In the genomic region with DNA sequence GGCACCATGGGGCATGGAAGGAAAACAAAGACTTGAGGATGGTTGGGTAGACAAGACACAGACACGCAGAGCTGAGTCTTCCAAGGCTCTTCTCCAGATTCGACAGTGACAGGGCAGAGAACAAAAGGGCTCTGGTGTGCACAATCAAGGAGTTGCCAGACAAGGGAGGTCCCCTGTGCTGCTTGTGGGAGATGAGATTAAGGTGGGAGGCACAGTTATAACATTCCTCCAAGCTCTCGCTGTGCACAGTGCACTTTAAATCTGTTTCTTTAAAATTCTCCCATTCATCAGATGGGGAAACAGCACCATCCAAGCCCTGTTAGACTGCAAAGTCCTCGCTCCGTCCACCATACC, we compare ENCODE assay signal across 17 mouse cellular contexts. TPM values are rescaled to one million over a fixed set of nuclear protein-coding genes. Genes with fewer than 3 reads are reported as not detected.
DNase-seq lines count a peak whose midpoint lies in the region; ATAC-seq and TF ChIP-seq lines count a peak whose summit lies in the region.
"Had no signal": no experiment of that assay in that cellular context is flagged by ENCODE, and none has a peak within 500 bp of the region (broad histone marks: within the 10 kb centered on the region; RNA-seq: fewer than 3 reads in every experiment).

No protein-coding gene starts in this region.

- intact Hi-C loops in left cerebral cortex, postnatal 25 days (cut with DNase I), result loop anchor here (5.0 kb wide), 1 partner anchor 38 kb away; no protein-coding TSS in a partner anchor
- intact Hi-C loops in left cerebral cortex, postnatal 10 days (cut with DNase I), result no loop called here

- no peak for ATAC-seq in forebrain, embryonic 11.5 days (replicated peaks; ENCODE audit: low FRiP score)
- ATAC-seq in forebrain, embryonic 16.5 days, result no peak
- no peak for ATAC-seq in hindbrain, embryonic 13.5 days (ENCODE audit: low FRiP score)
- ATAC-seq in frontal cortex, adult (ENCODE audit: low TSS enrichment), result no peak

- 19% methylated on average over 5 of the region's 5 CpGs for WGBS in forebrain, embryonic 11.5 days
- WGBS in forebrain, embryonic 16.5 days, result 21% methylated on average over 5 of the region's 5 CpGs
- 33% methylated on average over 5 of the region's 5 CpGs for WGBS in hindbrain, embryonic 13.5 days

- peak overlapping the region; percentile 17; the same call in 1 of the 2 replicates for H3K9ac ChIP-seq in forebrain, embryonic 11.5 days (ENCODE audit: low read length)
- no peak overlapping the region for H3K9ac ChIP-seq in forebrain, embryonic 16.5 days (replicated peaks; ENCODE audit: low read depth, low read length)
- peak overlapping the region; percentile 44; the same call in 1 of the 2 replicates for H3K9ac ChIP-seq in ES-E14 (ENCODE audit: insufficient read depth, low read depth, low read length, poor library complexity, severe bottlenecking)
- H3K9ac ChIP-seq in hindbrain, embryonic 13.5 days, result no peak overlapping the region
- H3K9ac ChIP-seq: lung, embryonic 14.5 days had no signal

- in situ Hi-C loops in ES-E14 (cut with MboI; ENCODE audit: low sequenced_read_pairs in 2 of 2, unreplicated experiment in 2 of 2), result no loop called here

- DNase-seq in forebrain, embryonic 11.5 days (ENCODE audit: low spot score), result no peak
- peak; percentile 10 to 19 for DNase-seq in left cerebral cortex, postnatal 25 days (ENCODE audit: low spot score in 2 of 2)
- no peak for DNase-seq in left cerebral cortex, postnatal 10 days (ENCODE audit: extremely low spot score in 1 of 2, low spot score in 2 of 2)
- no peak for DNase-seq in ES-E14 (ENCODE audit: low read depth, low spot score)
- no peak for DNase-seq in adrenal gland, postnatal 25 days
- DNase-seq: heart, adult 11 months; layer of hippocampus, adult 9-11 months; lung, embryonic 14.5 days; thymus, postnatal 14 days had no signal

- H3K4me3 ChIP-seq in forebrain, embryonic 11.5 days (ENCODE audit: low read depth, low read length), result no peak overlapping the region
- H3K4me3 ChIP-seq in forebrain, embryonic 16.5 days (replicated peaks; ENCODE audit: low read length), result no peak overlapping the region
- peak overlapping the region in 1 of 2 experiments; percentile 1; a peak in 1 of 4 replicates for H3K4me3 ChIP-seq in ES-E14 (ENCODE audit: insufficient read depth in 1 of 2, low read depth in 1 of 2, low read length in 2 of 2, poor library complexity in 1 of 2, severe bottlenecking in 1 of 2)
- H3K4me3 ChIP-seq in hindbrain, embryonic 13.5 days, result no peak overlapping the region

- no peaks in the 10 kb centered on the region; the same call in 1 of the 2 replicates for H3K36me3 ChIP-seq in forebrain, embryonic 11.5 days (ENCODE audit: control insufficient read depth, insufficient read depth, low read length)
- H3K36me3 ChIP-seq in forebrain, embryonic 16.5 days (ENCODE audit: control insufficient read depth, insufficient read depth), result no peaks in the 10 kb centered on the region
- peaks cover 24% of the 10 kb centered on the region; the same call in 1 of the 2 replicates for H3K36me3 ChIP-seq in ES-E14 (ENCODE audit: control insufficient read depth, insufficient read depth, low read length, poor library complexity, severe bottlenecking)
- peaks cover 35% of the 10 kb centered on the region for H3K36me3 ChIP-seq in hindbrain, embryonic 13.5 days

- peaks cover 37% of the 10 kb centered on the region for H3K4me1 ChIP-seq in forebrain, embryonic 11.5 days (replicated peaks; ENCODE audit: control insufficient read depth, insufficient read depth, low read length)
- H3K4me1 ChIP-seq in forebrain, embryonic 16.5 days (replicated peaks; ENCODE audit: control insufficient read depth, insufficient read depth, low read length), result peaks cover 41% of the 10 kb centered on the region
- H3K4me1 ChIP-seq in ES-E14 (ENCODE audit: control insufficient read depth in 2 of 2, insufficient read depth in 2 of 2, low read length in 2 of 2, poor library complexity in 1 of 2), result peaks cover 14 to 47% of the 10 kb centered on the region in 2 experiments; a peak in 3 of 4 replicates
- H3K4me1 ChIP-seq in hindbrain, embryonic 13.5 days (replicated peaks), result peaks cover 62% of the 10 kb centered on the region

- H3K27me3 ChIP-seq in forebrain, embryonic 11.5 days (ENCODE audit: control insufficient read depth, insufficient read depth, low read length), result no peaks in the 10 kb centered on the region
- H3K27me3 ChIP-seq in forebrain, embryonic 16.5 days (replicated peaks; ENCODE audit: control insufficient read depth, insufficient read depth, low read length), result no peaks in the 10 kb centered on the region
- peaks cover 17% of the 10 kb centered on the region; the same call in 1 of the 2 replicates for H3K27me3 ChIP-seq in hindbrain, embryonic 13.5 days

- no peak overlapping the region; the same call in 1 of the 2 replicates for H3K27ac ChIP-seq in forebrain, embryonic 11.5 days (ENCODE audit: low read depth, low read length)
- no peak overlapping the region for H3K27ac ChIP-seq in forebrain, embryonic 16.5 days (ENCODE audit: low read length)
- peak overlapping the region; percentile 56; the same call in 1 of the 2 replicates for H3K27ac ChIP-seq in ES-E14 (ENCODE audit: insufficient read depth, low read depth, low read length, poor library complexity, severe bottlenecking)
- peak overlapping the region; percentile 66 for H3K27ac ChIP-seq in hindbrain, embryonic 13.5 days
- H3K27ac ChIP-seq: macrophage had no signal

- H3K4me2 ChIP-seq in forebrain, embryonic 11.5 days (ENCODE audit: low read depth, low read length, severe bottlenecking), result 0 out of 2 replicates have a peak overlapping the region, but pooled peaks have one; percentile 11
- no peak overlapping the region for H3K4me2 ChIP-seq in forebrain, embryonic 16.5 days (ENCODE audit: low read length)
- no peak overlapping the region for H3K4me2 ChIP-seq in hindbrain, embryonic 13.5 days
- H3K4me2 ChIP-seq: liver, embryonic 11.5 days; lung, embryonic 14.5 days had no signal

- H3K9me3 ChIP-seq in forebrain, embryonic 11.5 days (ENCODE audit: control insufficient read depth, low read length), result no peaks in the 10 kb centered on the region
- H3K9me3 ChIP-seq in forebrain, embryonic 16.5 days (ENCODE audit: control insufficient read depth, low read length), result no peaks in the 10 kb centered on the region
- H3K9me3 ChIP-seq in ES-E14 (ENCODE audit: control insufficient read depth, insufficient read depth, low read depth, low read length), result no peaks in the 10 kb centered on the region
- H3K9me3 ChIP-seq in hindbrain, embryonic 13.5 days, result no peaks in the 10 kb centered on the region

TF ChIP-seq in ES-E14, 5 proteins besides CTCF, POLR2A, EP300 and RAD21:
- TF ChIP-seq HCFC1 (IDR thresholded peaks at IDR 0.05; ENCODE audit: borderline replicate concordance, insufficient read depth, low read length), result no peak
- no peak for TF ChIP-seq MAFK (IDR thresholded peaks at IDR 0.05; ENCODE audit: insufficient read depth, low read depth, low read length)
- no peak for TF ChIP-seq ZC3H11A (IDR thresholded peaks at IDR 0.05; ENCODE audit: borderline replicate concordance, low read depth, low read length)
- TF ChIP-seq CHD2 (IDR thresholded peaks at IDR 0.05; ENCODE audit: low read depth, low read length), result no peak
- no peak for TF ChIP-seq ZNF384 (IDR thresholded peaks at IDR 0.05; ENCODE audit: low read depth, low read length)

RNA-seq across cellular contexts. Expression of gene Tyro3, which starts 6.7 kb away (rescaled TPM):
- polyA plus RNA-seq in forebrain, embryonic 11.5 days (2014; fragmentation: Nextera tagmentation; extraction: Ambion mirVana), result 27.7 and 29.8 TPM in 2 replicates
- 17.3 and 17.6 TPM in 2 replicates for polyA plus RNA-seq in forebrain, embryonic 16.5 days (2015; fragmentation: Nextera tagmentation; extraction: Ambion mirVana)
- total RNA-seq in left cerebral cortex, postnatal 25 days (2021), result 100 to 1,000 TPM; 177 to 182 TPM
- 10 to 100 TPM; 73.3 to 74.1 TPM for total RNA-seq in left cerebral cortex, postnatal 10 days (2021)
- 66.2 and 127 TPM in 2 replicates for total RNA-seq in ES-E14 (2012; rRNA removed)
- 19.4 and 20.0 TPM in 2 replicates for polyA plus RNA-seq in hindbrain, embryonic 13.5 days (2015; fragmentation: Nextera tagmentation; extraction: Ambion mirVana)
- 4.5 and 7.2 TPM in 2 replicates for total RNA-seq in adrenal gland, postnatal 25 days (2021)

RNA-seq across cellular contexts. Expression of gene Rpap1, which starts 16.9 kb away (rescaled TPM):
- polyA plus RNA-seq in forebrain, embryonic 11.5 days (2014; fragmentation: Nextera tagmentation; extraction: Ambion mirVana), result 38.1 and 40.3 TPM in 2 replicates
- 19.9 and 20.5 TPM in 2 replicates for polyA plus RNA-seq in forebrain, embryonic 16.5 days (2015; fragmentation: Nextera tagmentation; extraction: Ambion mirVana)
- 10 to 100 TPM; 17.7 to 20.2 TPM for total RNA-seq in left cerebral cortex, postnatal 25 days (2021)
- total RNA-seq in left cerebral cortex, postnatal 10 days (2021), result 10 to 100 TPM; 15.9 to 17.1 TPM
- total RNA-seq in ES-E14 (2012; rRNA removed), result 46.6 and 81.9 TPM in 2 replicates
- polyA plus RNA-seq in hindbrain, embryonic 13.5 days (2015; fragmentation: Nextera tagmentation; extraction: Ambion mirVana), result 22.2 and 22.6 TPM in 2 replicates
- 20.7 and 26.8 TPM in 2 replicates for total RNA-seq in adrenal gland, postnatal 25 days (2021)

RNA-seq across cellular contexts. Expression of gene Ltk, which starts 44.0 kb away (rescaled TPM):
- polyA plus RNA-seq in forebrain, embryonic 11.5 days (2014; fragmentation: Nextera tagmentation; extraction: Ambion mirVana), result 0.11 and 0.19 TPM in 2 replicates
- polyA plus RNA-seq in forebrain, embryonic 16.5 days (2015; fragmentation: Nextera tagmentation; extraction: Ambion mirVana), result 0.28 and 0.43 TPM in 2 replicates
- 10 to 100 TPM; 18.9 to 20.6 TPM for total RNA-seq in left cerebral cortex, postnatal 25 days (2021)
- total RNA-seq in left cerebral cortex, postnatal 10 days (2021), result 1 to 10 TPM; 5.9 to 7.1 TPM
- total RNA-seq in ES-E14 (2012; rRNA removed), result 0.85 and 2.8 TPM in 2 replicates
- 0.91 and 1.4 TPM in 2 replicates for polyA plus RNA-seq in hindbrain, embryonic 13.5 days (2015; fragmentation: Nextera tagmentation; extraction: Ambion mirVana)
- 1.5 and 1.7 TPM in 2 replicates for total RNA-seq in adrenal gland, postnatal 25 days (2021)
- total RNA-seq: common myeloid progenitor, adult 5-6 weeks; gastrocnemius, adult 18-20 months had no signal
- polyA plus RNA-seq: heart, embryonic 16.5 days; macrophage had no signal

Comparison
In these comparisons a context has a peak if more than half of its experiments do, and no peak if none do; other contexts are left out.
1. DNase-seq: peak in left cerebral cortex, postnatal 25 days (2 of 2); none in forebrain, embryonic 11.5 days (single experiment), left cerebral cortex, postnatal 10 days (0 of 2), ES-E14 (single experiment) and adrenal gland, postnatal 25 days (single experiment).
2. H3K9ac ChIP-seq: peak in forebrain, embryonic 11.5 days (single experiment) and ES-E14 (single experiment); none in forebrain, embryonic 16.5 days (single experiment) and hindbrain, embryonic 13.5 days (single experiment).
3. H3K27ac ChIP-seq: peak in ES-E14 (single experiment) and hindbrain, embryonic 13.5 days (single experiment); none in forebrain, embryonic 11.5 days (single experiment) and forebrain, embryonic 16.5 days (single experiment).